Mouse (Mus musculus) neural tube, embryonic 11.5 days (tissue): Measurements from ENCODE around the gene Lrrc73. TPM values are rescaled to one million over a fixed set of nuclear protein-coding genes. Genes with fewer than 3 reads are reported as not detected.
A peak's percentile ranks its signal among the peaks of the same experiment; 100 is the strongest.

Experiments used
- ATAC-seq: fragments of 200-750 bp; cut with Nextera tagmentation; 2 replicates; pipeline ENCODE4 v1.8.0; 2017; ENCODE audit warnings: moderate number of reproducible peaks, mild to moderate bottlenecking, moderate TSS enrichment, moderate library complexity; ENCODE audit not compliant: insufficient read depth, low FRiP score, low TSS enrichment
- DNase-seq: peaks from one replicate; pipeline ENCODE4 v3.0.0-alpha.2; 2015; ENCODE audit warnings: low spot score
- H3K27ac ChIP-seq: fragments of 300-500 bp; sonication (generic); 2 replicates; pipeline ENCODE4 v1.5.1; 2014; ENCODE audit warnings: low read depth, mild to moderate bottlenecking, low read length
- H3K27me3 ChIP-seq: fragments of 300-500 bp; sonication (generic); 2 replicates; pipeline ENCODE4 v1.6.1; 2014; ENCODE audit warnings: mild to moderate bottlenecking, low read length, mixed read lengths; ENCODE audit not compliant: control insufficient read depth, insufficient read depth
- H3K36me3 ChIP-seq: fragments of 300-500 bp; sonication (generic); 2 replicates; pipeline ENCODE4 v1.6.1; 2014; ENCODE audit warnings: mild to moderate bottlenecking, low read length, moderate library complexity, mixed read lengths; ENCODE audit not compliant: control insufficient read depth, insufficient read depth
- H3K4me1 ChIP-seq: fragments of 300-500 bp; sonication (generic); 2 replicates; pipeline ENCODE4 v1.6.1; 2014; ENCODE audit warnings: low read length, mixed read lengths; ENCODE audit not compliant: control insufficient read depth, insufficient read depth
- H3K4me2 ChIP-seq: fragments of 300-500 bp; sonication (generic); 2 replicates; pipeline ENCODE4 v1.6.1; 2014; ENCODE audit warnings: low read depth, mild to moderate bottlenecking, moderate library complexity
- H3K4me3 ChIP-seq: fragments of 300-500 bp; sonication (generic); 2 replicates; pipeline ENCODE4 v1.5.1; 2014; ENCODE audit warnings: low read depth, low read length
- H3K9ac ChIP-seq: fragments of 300-500 bp; sonication (generic); 2 replicates; pipeline ENCODE4 v1.6.1; 2014; ENCODE audit warnings: mild to moderate bottlenecking, low read length
- H3K9me3 ChIP-seq: fragments of 300-500 bp; sonication (generic); 2 replicates; pipeline ENCODE4 v1.6.1; 2016; ENCODE audit warnings: low read length; ENCODE audit not compliant: control insufficient read depth
- WGBS: fragments of 180-500 bp; shearing (Covaris S2); extraction: QIAGEN DNeasy Blood & Tissue Kit; methylation state at CpG from one replicate; pipeline ENCODE4 v1.1.7; 2014; 5-methylcytosine and 5-hydroxymethylcytosine counted together
- polyA plus RNA-seq: library from polyadenylated mRNA; unstranded; fragments of >200 nt; fragmentation: Nextera tagmentation; extraction: Ambion mirVana; gene quantifications from 2 replicates; pipeline ENCODE4 v1.2.1, GENCODE M21; 2014

Lrrc73 gene
- polyA plus RNA-seq, 1 experiment from 2014 or later: 2.8 TPM

- no peaks in the 10 kb centered on the region for H3K4me1 ChIP-seq
- H3K4me2 ChIP-seq: no peak overlapping the region
- H3K27ac ChIP-seq: no peak overlapping the region
- H3K4me3 ChIP-seq: no peak overlapping the region
- H3K36me3 ChIP-seq: peaks cover 8% of the 10 kb centered on the region
- H3K9ac ChIP-seq: no peak overlapping the region
- DNase-seq (no peak), ATAC-seq (no peak)
- WGBS: 92% methylated on average over 10 of the region's 10 CpGs
- no peaks in the 10 kb centered on the region for H3K27me3 ChIP-seq
- H3K9me3 ChIP-seq: no peaks in the 10 kb centered on the region
Measured at GRCm38 (mm10) chr17:46275506-46275905, 22.2 kb downstream of the Lrrc73 start.

- Histone ChIP-seq H3K4me1 (peaks cover 10% of the 10 kb centered on the region), H3K27me3 (no peaks in the 10 kb centered on the region), H3K27ac (no peak overlapping the region), H3K9ac (no peak overlapping the region), H3K9me3 (no peaks in the 10 kb centered on the region), H3K4me2 (no peak overlapping the region), H3K36me3 (0 out of 2 replicates have a peak, but pooled peaks cover 2% of the 10 kb centered on the region), H3K4me3 (no peak overlapping the region)
- ATAC-seq: no peak
- WGBS: 61% methylated on average over 4 of the region's 4 CpGs
- DNase-seq: peak; percentile 7
Measured at GRCm38 (mm10) chr17:46277586-46277985, 24.3 kb downstream of the Lrrc73 start.

GRCm38 (mm10) chr17:46278011-46278765, 24.9 kb downstream of the Lrrc73 start:
- Histone ChIP-seq H3K9me3 (no peaks in the 10 kb centered on the region), H3K4me3 (no peak overlapping the region), H3K4me1 (peaks cover 10% of the 10 kb centered on the region), H3K4me2 (no peak overlapping the region), H3K9ac (no peak overlapping the region), H3K27me3 (no peaks in the 10 kb centered on the region), H3K36me3 (0 out of 2 replicates have a peak, but pooled peaks cover 2% of the 10 kb centered on the region), H3K27ac (no peak overlapping the region)
- ATAC-seq: no peak
- no peak for DNase-seq
- WGBS: 85% methylated on average over 12 of the region's 12 CpGs

GRCm38 (mm10) chr17:46282483-46283123, 29.3 kb downstream of the Lrrc73 start, which contains the start of gene Tjap1:
Gene Tjap1, minus strand, starts transcription at chr17:46283026.
- DNase-seq (peak; percentile 94), ATAC-seq (peak; percentile 92)
- no peaks in the 10 kb centered on the region for H3K27me3 ChIP-seq
- H3K4me3 ChIP-seq: peak within 1 kb of the TSS; percentile 76
- peak within 1 kb of the TSS; percentile 91 for H3K4me2 ChIP-seq
- H3K9ac ChIP-seq: peak within 1 kb of the TSS; percentile 73
- H3K27ac ChIP-seq: peak within 1 kb of the TSS; percentile 58; the same call in 1 of the 2 replicates
- WGBS: under 1% methylated on average over 37 of the region's 37 CpGs
- H3K4me1 ChIP-seq: peaks cover 10% of the 10 kb centered on the region
- no peaks in the 10 kb centered on the region for H3K9me3 ChIP-seq
- H3K36me3 ChIP-seq: no peaks in the 10 kb centered on the region

GRCm38 (mm10) chr17:46283140-46283539, 29.8 kb downstream of the Lrrc73 start:
- no peak for DNase-seq
- ATAC-seq: peak; percentile 65; the same call in 1 of the 2 replicates
- H3K4me1 ChIP-seq: peaks cover 13% of the 10 kb centered on the region
- peak overlapping the region; percentile 91 for H3K4me2 ChIP-seq
- no peaks in the 10 kb centered on the region for H3K36me3 ChIP-seq
- H3K27me3 ChIP-seq: no peaks in the 10 kb centered on the region
- H3K9me3 ChIP-seq: no peaks in the 10 kb centered on the region
- H3K27ac ChIP-seq: no peak overlapping the region
- WGBS: 29% methylated on average over 9 of the region's 9 CpGs
- H3K9ac ChIP-seq: no peak overlapping the region; the same call in 1 of the 2 replicates
- peak overlapping the region; percentile 76 for H3K4me3 ChIP-seq

GRCm38 (mm10) chr17:46283911-46284310, 30.6 kb downstream of the Lrrc73 start:
- H3K36me3 ChIP-seq: no peaks in the 10 kb centered on the region
- no peaks in the 10 kb centered on the region for H3K27me3 ChIP-seq
- H3K4me2 ChIP-seq: no peak overlapping the region
- peaks cover 13% of the 10 kb centered on the region for H3K4me1 ChIP-seq
- 81% methylated on average over 8 of the region's 8 CpGs for WGBS
- no peak overlapping the region for H3K27ac ChIP-seq
- no peak overlapping the region for H3K4me3 ChIP-seq
- H3K9ac ChIP-seq: no peak overlapping the region
- ATAC-seq (no peak), DNase-seq (no peak)
- no peaks in the 10 kb centered on the region for H3K9me3 ChIP-seq

GRCm38 (mm10) chr17:46284653-46285052, 31.3 kb downstream of the Lrrc73 start:
- Histone ChIP-seq H3K9ac (no peak overlapping the region), H3K4me1 (peaks cover 13% of the 10 kb centered on the region), H3K36me3 (no peaks in the 10 kb centered on the region), H3K27me3 (no peaks in the 10 kb centered on the region), H3K27ac (peak overlapping the region; percentile 53), H3K4me2 (no peak overlapping the region), H3K9me3 (no peaks in the 10 kb centered on the region), H3K4me3 (no peak overlapping the region)
- ATAC-seq (no peak), DNase-seq (no peak)
- WGBS: 21% methylated on average over 7 of the region's 7 CpGs

- Histone ChIP-seq H3K4me2 (no peak overlapping the region), H3K36me3 (no peaks in the 10 kb centered on the region), H3K27ac (no peak overlapping the region), H3K9ac (no peak overlapping the region), H3K27me3 (no peaks in the 10 kb centered on the region), H3K9me3 (no peaks in the 10 kb centered on the region), H3K4me1 (peaks cover 13% of the 10 kb centered on the region), H3K4me3 (no peak overlapping the region)
- DNase-seq (no peak), ATAC-seq (no peak)
- 76% methylated on average over 6 of the region's 6 CpGs for WGBS
Measured at GRCm38 (mm10) chr17:46285407-46285806, 32.1 kb downstream of the Lrrc73 start.
